ENCODE assay signal across 9 mouse cellular contexts in genomic region chr11:90019161-90019560, GRCm38 (mm10). TPM values are rescaled to one million over a fixed set of nuclear protein-coding genes. Genes with fewer than 3 reads are reported as not detected.
DNase-seq lines count a peak whose midpoint lies in the region; ATAC-seq lines count a peak whose summit lies in the region.
"Had no signal": no experiment of that assay in that cellular context is flagged by ENCODE, and none has a peak within 500 bp of the region (broad histone marks: within the 10 kb centered on the region; RNA-seq: fewer than 3 reads in every experiment).

No protein-coding gene starts in this region.

- H3K36me3 ChIP-seq in heart, embryonic 11.5 days (ENCODE audit: control insufficient read depth, insufficient read depth, low read length), result no peaks in the 10 kb centered on the region
- H3K36me3 ChIP-seq: midbrain, embryonic 12.5 days had no signal

- H3K4me1 ChIP-seq in heart, embryonic 11.5 days (ENCODE audit: control insufficient read depth, insufficient read depth, low read length), result no peaks in the 10 kb centered on the region
- H3K4me1 ChIP-seq: midbrain, embryonic 12.5 days had no signal

- ATAC-seq in heart, embryonic 11.5 days (replicated peaks; ENCODE audit: insufficient number of reproducible peaks, low FRiP score, low TSS enrichment), result no peak
- no peak for ATAC-seq in inflammation-experienced regulatory T-cells, adult 6 months

- peak; percentile 42 for DNase-seq in heart, adult 11 months
- peak; percentile 36 for DNase-seq in right cerebral cortex, adult 18-20 months
- no peak for DNase-seq in right cerebral cortex, postnatal 25 days
- DNase-seq in adrenal gland, postnatal 25 days, result peak; percentile 21
- peak; percentile 29 for DNase-seq in left cerebral cortex, postnatal 4 days
- no peak for DNase-seq in frontal cortex, postnatal 25 days (ENCODE audit: low spot score in 2 of 2)

- H3K4me2 ChIP-seq in heart, embryonic 11.5 days, result no peak overlapping the region
- H3K4me2 ChIP-seq: midbrain, embryonic 12.5 days had no signal

- H3K4me3 ChIP-seq in heart, embryonic 11.5 days (ENCODE audit: low read depth, low read length), result no peak overlapping the region
- H3K4me3 ChIP-seq: midbrain, embryonic 12.5 days had no signal

- intact Hi-C loops in left cerebral cortex, postnatal 4 days (cut with DNase I), result no loop called here

- no peaks in the 10 kb centered on the region; the same call in 1 of the 2 replicates for H3K9me3 ChIP-seq in heart, embryonic 11.5 days (replicated peaks; ENCODE audit: control insufficient read depth, low read length)
- H3K9me3 ChIP-seq: midbrain, embryonic 12.5 days had no signal

- no peaks in the 10 kb centered on the region for H3K27me3 ChIP-seq in heart, embryonic 11.5 days (ENCODE audit: control insufficient read depth, insufficient read depth, low read length)
- H3K27me3 ChIP-seq: midbrain, embryonic 12.5 days had no signal

- no peak overlapping the region for H3K9ac ChIP-seq in heart, embryonic 11.5 days (ENCODE audit: low read depth, low read length)
- H3K9ac ChIP-seq: midbrain, embryonic 12.5 days had no signal

- 20% methylated on average over 7 of the region's 7 CpGs for WGBS in heart, embryonic 11.5 days (ENCODE audit: insufficient replicate concordance)

- no peak overlapping the region for H3K27ac ChIP-seq in heart, embryonic 11.5 days (ENCODE audit: low read depth, low read length)
- H3K27ac ChIP-seq: midbrain, embryonic 12.5 days had no signal

RNA-seq across cellular contexts. Expression of gene Tmem100, which starts 11.0 kb away (rescaled TPM):
- 15.6 and 17.2 TPM in 2 replicates for polyA plus RNA-seq in heart, embryonic 11.5 days (2014; fragmentation: Nextera tagmentation; extraction: Ambion mirVana)
- total RNA-seq in adrenal gland, postnatal 25 days (2021), result 2.0 and 2.8 TPM in 2 replicates
- 10 to 100 TPM; 11.9 to 12.7 TPM for total RNA-seq in left cerebral cortex, postnatal 4 days (2021)
- polyA plus RNA-seq in inflammation-experienced regulatory T-cells, adult 6 months (2017; shearing (Covaris generic)), result not detected

RNA-seq across cellular contexts. Expression of gene Pctp, which starts 16.5 kb away (rescaled TPM):
- polyA plus RNA-seq in heart, embryonic 11.5 days (2014; fragmentation: Nextera tagmentation; extraction: Ambion mirVana), result 13.6 and 22.7 TPM in 2 replicates
- 7.9 and 9.9 TPM in 2 replicates for total RNA-seq in adrenal gland, postnatal 25 days (2021)
- total RNA-seq in left cerebral cortex, postnatal 4 days (2021), result under 1 TPM; 0.74 to 0.76 TPM
- 1 to 10 TPM; 6.8 to 8.6 (median 7.5) TPM for polyA plus RNA-seq in inflammation-experienced regulatory T-cells, adult 6 months (2017; shearing (Covaris generic))

Comparison
In these comparisons a context has a peak if more than half of its experiments do, and no peak if none do; other contexts are left out.
1. DNase-seq: peak in heart, adult 11 months (single experiment), right cerebral cortex, adult 18-20 months (single experiment), adrenal gland, postnatal 25 days (single experiment) and left cerebral cortex, postnatal 4 days (single experiment); none in right cerebral cortex, postnatal 25 days (single experiment) and frontal cortex, postnatal 25 days (0 of 2).